Mouse (Mus musculus): Measurements from ENCODE around the gene Dnaja4.

GRCm38 (mm10) chr9:54738376-54738775, 39.7 kb downstream of the Dnaja4 start:
- TF ChIP-seq POLR2A (IDR thresholded peaks at IDR 0.05; ENCODE audit: insufficient read depth, low read depth, low read length) = no peak
- peak; percentile 67 for TF ChIP-seq CTCF (IDR thresholded peaks at IDR 0.05; ENCODE audit: insufficient read depth, low read depth, low read length)
